25 mouse cellular contexts compared by ENCODE assay signal in the genomic region with DNA sequence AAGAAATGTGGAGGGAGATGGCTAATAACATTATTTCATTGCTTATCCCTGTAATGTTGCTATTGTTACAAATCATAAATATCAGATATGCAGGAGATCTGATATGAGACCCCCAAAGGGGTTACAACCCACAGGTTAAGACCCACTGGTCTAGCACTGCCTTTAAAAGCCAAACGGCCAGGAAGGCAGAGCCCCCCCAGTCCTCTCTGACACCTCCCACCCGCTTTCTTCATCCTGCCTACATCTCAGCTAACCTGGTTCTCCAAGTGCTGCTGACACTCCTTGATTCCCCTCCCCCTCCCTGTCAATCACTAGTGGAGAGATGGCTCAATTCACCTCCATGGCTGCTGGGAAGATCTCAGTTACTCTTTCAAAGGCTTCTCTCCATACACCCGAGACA.
"Had no signal": no experiment of that assay in that cellular context is flagged by ENCODE, and none has a peak within 500 bp of the region (broad histone marks: within the 10 kb centered on the region; RNA-seq: fewer than 3 reads in every experiment).

No protein-coding gene starts in this region.

- H3K4me2 ChIP-seq: heart, embryonic 11.5 days; heart, embryonic 13.5 days; heart, embryonic 15.5 days; hindbrain, embryonic 13.5 days; hindbrain, embryonic 15.5 days; kidney, embryonic 15.5 days; limb, embryonic 12.5 days; liver, embryonic 11.5 days; liver, embryonic 13.5 days; liver, embryonic 15.5 days had no signal

- H3K4me3 ChIP-seq: heart, embryonic 13.5 days; heart, embryonic 15.5 days; hindbrain, embryonic 13.5 days; hindbrain, embryonic 15.5 days; kidney, embryonic 15.5 days; limb, embryonic 12.5 days; liver, embryonic 13.5 days; liver, embryonic 15.5 days had no signal

- ATAC-seq: intestine, embryonic 16.5 days had no signal

- H3K9me3 ChIP-seq: heart, embryonic 15.5 days; hindbrain, embryonic 13.5 days; hindbrain, embryonic 15.5 days; kidney, embryonic 15.5 days; limb, embryonic 12.5 days; liver, embryonic 13.5 days; liver, embryonic 15.5 days had no signal

- H3K4me1 ChIP-seq: hindbrain, embryonic 13.5 days; hindbrain, embryonic 15.5 days; liver, embryonic 13.5 days; liver, embryonic 15.5 days had no signal

- H3K9ac ChIP-seq: heart, embryonic 13.5 days; heart, embryonic 15.5 days; hindbrain, embryonic 15.5 days; kidney, embryonic 15.5 days; limb, embryonic 12.5 days; liver, embryonic 13.5 days; liver, embryonic 15.5 days had no signal

- H3K27ac ChIP-seq: heart, embryonic 13.5 days; heart, embryonic 15.5 days; hindbrain, embryonic 13.5 days; hindbrain, embryonic 15.5 days; hindbrain, postnatal 0 days; kidney, embryonic 15.5 days; kidney, postnatal 0 days; liver, embryonic 13.5 days; liver, embryonic 15.5 days had no signal

- DNase-seq: gastrocnemius, postnatal 14 days; gastrocnemius, postnatal 36 days; heart, adult 18-20 months; heart, postnatal 14 days; kidney, adult 11 months; kidney, adult 2 months; kidney, adult 9 months; kidney, postnatal 14 days; kidney, postnatal 36 days; layer of hippocampus, adult 9-11 months; layer of hippocampus, postnatal 36 days; liver; liver, embryonic 13.5 days had no signal

- H3K36me3 ChIP-seq: heart, embryonic 13.5 days; heart, embryonic 15.5 days; hindbrain, embryonic 13.5 days; hindbrain, embryonic 15.5 days; kidney, embryonic 15.5 days; limb, embryonic 12.5 days; liver, embryonic 13.5 days; liver, embryonic 15.5 days had no signal

- H3K27me3 ChIP-seq: heart, embryonic 13.5 days; heart, embryonic 15.5 days; hindbrain, embryonic 13.5 days; hindbrain, embryonic 15.5 days had no signal
